Mouse (Mus musculus): ENCODE measurements around the gene Agrn. TPM values are rescaled to one million over a fixed set of nuclear protein-coding genes. Genes with fewer than 3 reads are reported as not detected.
A peak's percentile ranks its signal among the peaks of the same experiment; 100 is the strongest.

Gene Agrn
- total RNA-seq, 2 experiments from 2014 or later, result 31.4 to 40.8 TPM

DNA sequence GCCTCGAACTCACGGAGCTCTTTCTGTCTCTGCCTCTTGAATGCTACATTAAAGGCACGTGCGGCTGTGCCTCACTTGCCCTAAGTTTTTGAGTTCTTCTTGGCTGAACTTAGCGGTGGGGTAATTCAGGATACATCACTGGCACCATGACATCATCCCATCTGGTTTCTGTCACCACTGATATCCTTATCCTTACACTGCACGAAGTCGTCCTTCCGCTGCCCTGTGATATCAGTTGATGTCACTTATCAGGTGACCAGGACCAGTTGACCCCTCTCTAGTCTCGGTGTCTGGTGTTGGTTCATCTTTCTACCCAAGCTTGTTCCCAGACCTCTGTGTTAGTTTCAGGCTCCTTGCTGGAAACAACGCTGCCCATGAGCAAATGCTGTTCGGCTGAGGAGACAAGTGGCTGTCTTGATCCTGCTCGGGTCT lies 5.2 kb upstream of the Agrn start:
- no peak for DNase-seq

DNA sequence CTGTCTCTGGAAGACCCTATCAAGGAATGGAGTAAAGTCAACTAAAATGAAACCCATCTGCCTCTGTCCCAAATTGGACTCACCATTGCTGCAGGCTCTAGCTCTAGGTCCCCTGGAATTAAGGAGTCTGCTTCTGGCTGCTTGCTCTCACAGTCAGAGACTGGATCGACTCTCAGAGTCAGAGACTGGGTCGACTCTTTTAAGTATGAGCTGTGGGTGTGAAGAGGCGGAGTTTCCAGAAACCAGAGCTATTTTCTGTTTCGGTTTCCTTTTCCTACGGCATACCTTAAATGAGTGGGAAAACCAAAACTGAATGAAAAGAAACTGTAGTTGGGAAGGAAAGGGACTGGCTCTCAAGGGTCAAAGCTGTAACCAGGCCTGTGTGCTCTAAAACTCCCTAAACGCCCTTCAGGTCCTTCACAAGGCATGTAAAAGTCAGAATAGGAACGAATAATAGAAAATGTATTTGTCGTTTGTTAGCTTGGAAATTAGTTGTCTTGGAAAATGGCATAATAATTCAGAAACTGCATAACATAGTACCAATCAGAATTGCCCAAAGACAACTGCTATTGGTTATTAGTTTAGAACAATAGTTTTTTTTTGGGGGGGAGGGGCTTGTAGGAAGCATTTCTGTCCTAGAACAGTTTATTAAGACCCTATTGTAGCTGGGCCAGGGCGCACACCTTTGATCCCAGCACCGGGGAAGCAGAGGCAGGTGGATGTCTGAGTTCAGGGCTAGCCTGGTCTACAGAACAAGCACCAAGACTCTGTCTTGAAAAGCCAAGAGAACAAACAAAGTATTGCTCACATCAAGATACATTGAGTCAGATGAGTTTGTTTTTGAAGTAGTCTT lies 3.6 kb upstream of the Agrn start, which contains the start of gene Isg15:
Gene Isg15, minus strand, starts transcription at position 196 of the 853 bp plus-strand sequence.
- no peak for DNase-seq

DNA sequence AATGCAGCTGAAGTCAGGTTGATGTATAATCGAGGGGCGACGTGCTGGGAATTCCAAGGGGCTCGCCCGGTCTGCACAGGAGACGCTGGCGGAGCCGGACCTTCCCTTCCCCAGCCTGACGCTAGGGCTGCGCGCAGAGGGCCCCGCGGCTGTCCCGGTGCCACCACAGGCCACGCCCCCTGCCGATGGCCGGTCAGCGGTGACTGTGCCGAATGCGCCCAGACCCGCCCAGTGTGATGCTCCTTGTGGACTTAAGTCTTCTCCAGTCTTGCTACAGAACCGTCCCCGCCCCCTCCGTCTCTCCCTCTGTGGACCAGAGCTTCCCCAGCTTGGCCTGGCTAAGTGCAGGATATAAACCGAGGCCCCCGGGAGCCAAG lies 529 bp upstream of the Agrn start:
- DNase-seq, result peak; percentile 92

DNA sequence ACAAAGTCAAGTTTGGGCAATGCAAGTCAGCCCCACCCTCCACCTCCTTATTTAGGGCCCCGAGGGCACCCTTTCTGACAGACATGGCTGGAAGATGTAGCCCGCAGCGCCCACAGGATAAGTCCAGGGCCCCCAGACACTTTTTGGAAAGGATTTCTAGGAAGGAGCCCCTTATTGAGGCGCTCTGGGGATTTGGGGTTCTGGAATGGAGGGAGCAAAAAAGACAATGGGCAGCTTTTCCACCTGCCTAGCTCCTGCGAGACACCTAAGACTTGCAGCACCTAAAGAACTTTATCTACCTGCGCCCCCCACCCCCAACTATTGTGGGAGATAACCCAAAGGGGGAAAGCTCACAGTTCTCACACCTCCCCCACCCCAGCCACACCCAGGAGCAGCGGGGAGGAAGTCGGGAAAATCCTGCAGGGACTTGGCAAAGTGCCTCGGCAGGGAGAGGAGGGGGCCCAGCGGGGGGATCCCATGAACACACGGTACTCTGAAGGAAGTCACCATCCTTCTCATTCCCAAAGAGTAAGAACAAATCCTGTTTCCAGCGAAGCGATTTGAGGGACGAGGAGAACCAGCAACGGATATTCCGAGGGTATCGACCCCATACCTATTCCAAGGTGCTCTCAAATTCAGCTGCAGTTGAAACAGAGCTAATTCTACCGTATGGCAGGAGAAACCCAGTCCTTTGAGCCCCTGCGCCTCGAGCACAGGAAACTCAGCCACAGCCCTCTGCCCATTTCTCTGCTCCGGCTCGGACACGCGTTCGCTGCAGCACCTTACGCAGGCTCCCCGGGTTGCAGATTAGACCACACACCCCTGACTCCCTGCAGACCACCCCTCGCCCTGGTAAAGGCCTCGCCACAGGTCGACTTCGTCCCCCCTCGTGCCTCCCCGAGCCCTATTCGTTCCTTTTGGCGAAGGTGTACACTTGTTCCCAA lies 1.1 kb downstream of the Agrn start:
- peak; percentile 52 for DNase-seq

DNA sequence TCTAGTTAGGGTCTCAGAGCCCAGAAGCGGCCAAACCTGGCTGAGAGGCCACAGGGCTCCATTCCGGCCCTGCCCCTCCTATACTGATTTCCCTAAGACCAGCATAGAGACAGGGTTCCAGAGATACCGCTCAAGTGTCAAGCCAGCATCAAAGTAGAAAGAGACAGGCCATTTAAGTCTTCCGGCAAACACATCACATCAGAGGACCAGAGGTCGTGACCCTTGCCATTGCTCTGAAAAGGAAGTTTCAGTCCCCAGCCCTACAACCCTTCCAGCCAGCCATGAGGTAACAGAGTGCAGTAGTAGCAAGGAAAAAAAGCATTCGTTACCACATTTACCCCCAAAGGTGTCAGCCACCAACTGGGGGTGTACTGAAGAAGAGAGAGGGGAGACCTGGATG lies 2.9 kb downstream of the Agrn start:
- DNase-seq, result no peak

DNA sequence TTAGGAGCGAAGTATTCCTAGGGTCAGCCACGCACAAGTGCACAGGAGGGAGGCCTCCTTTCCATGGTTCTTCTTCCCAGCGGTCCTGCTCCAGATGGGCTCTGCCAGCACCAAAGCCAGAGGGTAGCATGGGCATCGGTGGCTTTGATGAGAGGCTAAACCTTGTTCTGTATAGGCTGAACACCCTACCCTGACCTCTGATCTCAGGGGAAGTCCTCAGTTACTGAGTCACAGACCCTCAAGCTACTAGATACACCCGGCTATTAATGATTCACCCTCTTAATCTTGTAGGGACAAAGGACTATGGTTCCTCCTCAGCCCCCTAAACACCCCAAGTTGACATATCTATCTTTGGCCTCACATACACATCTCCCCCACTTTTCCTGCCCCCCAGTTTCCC lies 3.4 kb downstream of the Agrn start:
- DNase-seq, result no peak

DNA sequence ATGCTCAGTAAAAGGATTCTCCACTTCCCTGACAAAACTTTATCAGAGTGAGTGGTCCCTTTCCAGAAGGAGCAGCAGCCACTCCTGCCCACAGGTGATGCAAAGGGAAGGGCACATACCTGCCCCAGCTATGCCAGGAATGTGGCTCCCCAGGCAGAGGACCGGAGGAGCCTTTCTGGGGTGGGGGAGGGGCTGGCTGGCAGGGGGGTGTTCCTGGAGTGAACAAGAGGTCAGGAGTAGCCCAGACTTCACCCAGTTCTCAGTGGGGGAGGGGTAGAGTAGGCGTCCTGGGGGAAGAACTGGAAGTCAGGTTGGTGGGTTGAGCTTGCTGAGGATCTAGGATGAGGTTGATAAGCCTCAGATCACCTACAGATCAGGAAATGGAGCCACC lies 4.1 kb downstream of the Agrn start:
- DNase-seq, result no peak

DNA sequence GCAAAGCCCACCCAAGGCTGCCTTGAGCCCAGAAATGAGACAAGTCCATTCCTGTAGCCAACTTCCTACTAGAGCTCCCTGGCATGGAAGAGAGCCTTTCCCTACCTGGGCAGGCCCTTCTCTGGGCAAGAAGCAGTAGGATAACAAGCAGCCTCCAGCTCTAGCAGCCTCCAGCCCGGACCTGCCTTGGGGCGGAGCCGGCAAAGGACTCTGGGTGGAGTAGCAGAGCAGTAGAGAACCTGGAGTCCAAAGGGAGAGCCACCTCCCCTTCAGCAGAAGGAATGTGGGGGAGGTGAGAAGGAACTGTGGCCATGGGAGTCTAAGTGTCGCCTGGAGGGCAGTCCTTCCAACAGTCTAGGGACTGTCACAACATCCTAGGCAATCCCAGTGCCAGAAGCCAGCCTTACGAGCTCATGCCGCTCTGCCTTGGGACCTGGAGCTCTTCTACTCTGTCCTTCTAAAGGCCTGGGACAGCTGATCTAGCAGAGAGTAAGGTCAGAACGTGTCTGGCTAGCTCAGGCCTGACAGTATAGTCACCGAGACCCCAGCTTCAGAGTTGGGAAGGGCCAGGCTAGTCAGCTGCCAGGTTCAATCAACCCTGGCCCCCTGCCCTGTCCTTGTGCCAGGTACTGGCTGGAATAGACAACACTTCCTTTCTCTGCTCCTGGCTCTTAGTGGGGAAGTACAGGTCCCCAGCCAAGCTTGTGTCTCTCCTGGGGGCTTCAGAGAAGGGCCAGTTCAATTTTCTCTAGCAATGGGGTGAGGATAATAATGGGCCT lies 4.7 kb downstream of the Agrn start:
- DNase-seq, result no peak

DNA sequence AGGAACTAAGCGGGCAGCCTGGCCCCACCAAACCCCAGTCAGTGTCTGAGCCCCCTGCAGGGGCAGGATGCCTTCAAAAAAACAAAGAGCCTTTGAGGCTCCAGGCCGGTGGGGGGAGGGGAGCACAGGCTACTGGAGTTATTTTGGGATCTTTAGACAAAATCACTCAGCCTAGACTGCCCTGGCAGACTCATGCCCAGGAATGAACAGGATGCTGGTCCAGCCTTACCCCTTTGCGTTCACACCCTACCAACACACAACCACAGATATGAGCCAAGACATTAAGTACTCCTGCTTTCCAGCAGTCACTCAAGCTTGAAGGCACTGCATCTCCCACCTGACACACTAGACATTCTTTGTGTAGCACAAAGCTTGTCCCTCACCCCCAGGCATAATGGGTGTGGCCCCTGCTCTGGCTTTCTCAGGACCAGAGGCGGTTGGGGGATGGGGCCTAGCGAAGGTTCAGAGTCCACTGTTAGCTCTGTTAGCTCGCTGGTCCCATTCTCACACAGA lies 8.4 kb downstream of the Agrn start:
- DNase-seq, result no peak

DNA sequence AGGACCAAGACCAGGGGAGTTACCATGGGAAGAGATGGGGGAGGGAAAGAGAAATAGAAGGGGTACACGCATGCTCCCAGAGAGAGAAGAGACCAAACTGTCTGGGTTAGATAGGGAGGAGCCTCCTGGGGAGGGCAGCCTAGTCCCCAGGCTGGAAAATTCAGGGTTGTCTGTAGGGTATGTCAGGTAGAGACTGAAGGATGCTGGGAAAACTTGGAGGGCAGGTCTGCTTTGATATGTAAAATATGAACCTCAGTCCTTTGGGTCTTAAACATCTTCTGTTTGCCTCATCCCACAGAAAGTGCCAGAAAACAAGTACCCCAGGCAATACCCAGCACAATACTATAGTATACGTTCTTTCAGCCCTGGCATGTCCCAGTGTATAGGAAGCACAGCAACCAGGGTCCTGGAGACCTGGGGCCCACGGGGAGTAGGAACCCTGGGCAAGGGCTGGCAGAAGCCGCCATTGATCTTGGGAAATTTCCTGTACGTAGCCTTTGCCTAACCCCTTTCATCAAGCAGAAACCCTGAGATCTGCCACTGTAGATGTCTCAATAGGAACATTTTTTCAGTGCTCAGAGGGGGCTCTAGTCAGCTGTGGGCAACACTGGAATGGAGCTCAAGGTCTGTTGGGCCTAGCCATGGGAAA lies 9.0 kb downstream of the Agrn start:
- no peak for DNase-seq

DNA sequence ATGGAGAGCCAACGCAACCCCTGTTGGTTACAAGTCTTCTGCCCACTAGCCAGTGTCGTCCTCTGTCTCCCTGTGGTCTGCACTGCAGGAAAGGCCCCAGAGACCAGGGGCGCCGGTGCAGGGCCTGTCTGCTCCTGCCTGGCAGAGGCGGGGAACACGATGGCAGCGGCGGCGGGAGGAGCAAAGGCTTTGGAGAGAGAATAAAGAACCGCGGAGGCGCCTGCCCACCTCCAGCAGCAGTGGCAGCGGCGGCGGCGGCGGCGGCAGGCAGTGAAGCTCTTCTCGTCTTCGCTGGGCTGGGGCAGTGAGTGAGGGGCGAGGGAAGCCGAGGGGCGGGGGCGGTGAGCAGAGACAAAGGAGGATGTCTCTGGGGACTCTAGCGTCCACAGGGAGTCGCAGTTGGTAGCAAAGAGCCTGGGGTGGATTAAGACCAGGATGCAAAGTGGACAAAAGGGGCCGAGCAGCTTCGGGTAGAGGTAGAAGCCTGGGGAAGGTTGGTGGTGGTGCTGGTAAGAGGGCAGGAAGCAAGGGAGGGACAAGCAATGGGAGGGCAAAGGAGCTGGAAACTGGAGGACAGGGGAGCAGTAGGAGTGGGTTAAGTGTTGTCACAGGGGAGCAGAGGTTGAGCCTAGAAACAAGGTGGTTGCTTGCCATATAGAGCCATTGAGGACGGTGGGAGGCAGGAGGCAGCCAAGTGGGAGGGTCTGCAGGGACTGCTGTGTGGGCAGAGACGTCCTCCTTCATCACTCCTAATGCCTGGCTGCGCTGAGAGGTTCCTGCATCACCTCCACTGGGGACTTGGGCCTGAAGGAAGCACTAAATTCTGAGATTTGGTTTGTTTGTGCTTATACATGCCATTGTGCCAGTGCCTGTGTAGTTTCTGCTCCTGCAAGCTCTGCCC lies 11.1 kb downstream of the Agrn start:
- DNase-seq, result no peak

DNA sequence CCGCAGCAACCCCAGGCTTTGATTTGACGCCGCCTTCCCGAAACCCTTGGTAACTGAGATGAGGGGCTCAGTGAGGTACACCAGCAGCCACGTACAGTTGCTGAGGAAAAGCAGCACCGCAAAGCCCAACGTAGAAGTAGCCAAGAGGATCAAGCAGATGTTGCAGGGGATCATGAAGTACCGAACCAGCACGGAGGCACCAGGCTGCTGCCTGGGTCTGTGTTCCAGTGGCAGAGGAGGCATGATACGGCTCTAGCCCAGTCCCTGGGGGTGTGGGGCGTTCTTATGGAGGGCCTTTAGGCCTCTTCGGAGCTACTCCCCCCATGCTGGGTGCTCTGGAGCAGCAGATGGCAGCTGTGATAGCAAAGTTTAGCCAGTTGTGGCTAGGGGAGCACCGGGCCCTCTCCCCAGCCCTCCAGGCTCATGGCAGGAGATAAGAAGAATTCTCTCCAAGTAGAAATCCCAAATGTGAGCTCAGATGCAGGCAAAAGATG lies 11.8 kb downstream of the Agrn start:
- no peak for DNase-seq

DNA sequence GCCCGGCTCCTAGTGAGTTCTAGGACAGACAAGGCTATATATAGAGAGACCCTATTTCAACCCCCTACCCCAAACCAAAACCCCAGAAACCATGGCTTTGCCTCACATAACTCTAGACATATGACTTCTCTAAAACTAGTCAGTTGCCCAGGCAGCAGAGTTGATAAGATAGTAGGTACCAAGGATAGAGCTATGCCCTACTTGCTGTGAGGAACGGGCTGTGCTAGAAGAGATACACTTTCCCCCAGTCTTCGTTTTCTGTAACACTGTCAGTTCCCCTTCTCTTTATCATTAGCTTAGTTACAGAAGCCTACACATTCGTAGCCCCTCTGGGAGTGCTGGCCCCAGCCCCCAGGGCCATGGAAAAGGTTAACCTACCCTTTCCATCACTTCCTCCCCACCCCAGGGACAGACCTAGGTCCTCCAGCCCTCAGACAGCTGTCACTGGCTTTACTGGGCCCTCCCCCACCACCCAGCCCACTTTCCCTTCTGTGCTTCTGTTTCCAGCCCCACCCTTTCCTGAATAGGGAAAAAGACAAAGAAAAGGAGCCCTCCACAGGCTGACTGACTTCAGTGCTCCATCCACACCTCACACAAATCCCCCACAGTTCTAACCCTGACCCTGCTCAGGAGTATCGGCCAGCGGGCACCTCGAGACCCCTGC lies 12.9 kb downstream of the Agrn start:
- DNase-seq, result no peak

DNA sequence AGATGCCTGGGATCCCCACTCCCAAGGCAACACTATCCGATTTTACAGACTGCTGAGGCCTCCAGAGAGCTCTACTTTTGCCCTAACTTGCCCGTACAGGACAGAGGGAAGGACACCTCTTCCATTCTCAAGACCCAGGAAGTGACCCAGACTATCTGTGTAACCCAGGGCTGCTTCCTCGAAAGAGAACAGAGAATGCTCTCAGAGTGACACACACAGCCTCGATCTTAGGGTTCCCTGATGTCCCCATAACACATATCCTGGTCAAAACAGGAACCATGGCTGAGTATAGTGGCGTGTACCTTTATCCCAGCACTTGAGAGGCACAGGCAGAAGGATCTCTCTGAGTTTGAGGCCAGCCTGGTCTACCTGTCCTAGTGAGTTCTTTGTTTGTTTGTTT lies 13.5 kb downstream of the Agrn start:
- no peak for DNase-seq

DNA sequence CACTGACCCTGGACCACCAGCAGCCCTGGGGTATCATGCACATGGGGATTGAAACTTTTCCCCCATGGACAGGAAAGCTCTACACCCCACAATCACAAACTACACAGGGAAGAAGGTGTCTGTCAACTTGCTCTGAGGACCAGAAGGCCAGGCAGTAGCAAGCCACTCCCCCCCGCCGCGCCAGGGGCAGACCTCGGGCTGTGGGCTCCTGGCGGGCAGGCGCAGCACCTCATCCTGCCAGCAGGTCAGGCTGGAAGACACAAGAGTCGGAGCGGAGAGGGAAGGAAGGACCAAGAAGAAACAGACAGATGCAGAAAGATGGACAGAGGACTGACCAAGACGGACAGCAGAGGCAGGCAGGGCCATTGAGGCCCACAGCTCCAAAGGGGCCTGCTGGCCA lies 19.7 kb downstream of the Agrn start:
- no peak for DNase-seq

DNA sequence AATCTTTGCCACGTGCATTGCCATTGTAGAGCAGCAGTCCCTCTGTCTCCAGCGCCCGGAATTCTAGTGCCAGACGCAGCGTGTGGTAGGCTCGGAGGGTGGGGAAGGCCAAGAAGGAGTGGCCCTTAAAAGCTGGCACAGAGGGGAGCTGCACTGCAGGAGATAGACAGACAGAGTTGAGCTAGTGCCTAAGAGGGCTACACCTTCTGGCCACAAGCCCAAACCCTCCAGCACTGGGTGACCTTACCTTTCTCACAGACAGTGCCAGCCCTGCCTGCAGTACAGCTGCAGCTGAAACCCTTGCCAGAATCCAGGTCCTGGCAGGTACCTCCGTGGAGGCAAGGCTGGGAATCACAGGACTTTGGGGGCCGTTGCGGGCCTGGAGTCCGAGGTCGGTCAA lies 25.5 kb downstream of the Agrn start:
- DNase-seq, result no peak

DNA sequence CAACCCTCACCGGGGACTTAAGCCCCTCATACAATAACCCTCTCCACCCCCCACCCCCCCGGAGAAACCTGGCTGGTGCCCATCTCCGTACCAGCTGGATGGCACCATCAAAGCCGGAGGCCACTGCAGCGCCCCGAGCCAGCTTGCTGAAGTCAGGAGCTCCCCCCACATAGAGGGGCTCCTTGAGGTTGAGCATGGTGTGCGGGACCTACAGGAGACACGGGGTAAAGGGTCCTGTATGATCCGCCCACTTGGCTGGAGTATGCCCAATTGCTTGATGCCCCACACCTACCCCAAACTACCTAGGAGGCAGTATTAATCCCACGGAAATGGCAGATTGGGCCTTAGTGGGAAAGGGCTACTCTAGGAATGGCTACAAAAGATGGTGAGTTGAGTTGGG lies 28.2 kb downstream of the Agrn start:
- no peak for DNase-seq

DNA sequence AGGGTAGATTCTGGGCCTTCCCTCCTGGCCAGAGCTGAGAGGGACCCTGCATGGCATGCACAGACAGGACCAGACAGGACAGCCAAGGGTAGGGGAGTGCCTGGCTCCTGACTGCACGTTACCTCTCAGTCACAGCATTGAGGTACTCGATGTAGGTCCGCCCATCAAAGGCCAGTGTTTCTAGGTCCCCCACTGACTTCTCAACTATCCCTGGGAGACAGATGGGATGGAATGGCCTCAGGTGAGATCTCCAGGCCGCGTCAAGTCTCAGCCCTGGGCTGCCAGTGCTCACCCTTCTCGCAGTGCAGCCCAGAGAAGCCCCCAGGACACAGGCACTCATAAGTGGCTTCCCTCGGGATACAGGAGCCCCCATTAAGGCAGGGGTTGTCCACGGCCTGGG lies 28.7 kb downstream of the Agrn start:
- DNase-seq, result no peak

DNA sequence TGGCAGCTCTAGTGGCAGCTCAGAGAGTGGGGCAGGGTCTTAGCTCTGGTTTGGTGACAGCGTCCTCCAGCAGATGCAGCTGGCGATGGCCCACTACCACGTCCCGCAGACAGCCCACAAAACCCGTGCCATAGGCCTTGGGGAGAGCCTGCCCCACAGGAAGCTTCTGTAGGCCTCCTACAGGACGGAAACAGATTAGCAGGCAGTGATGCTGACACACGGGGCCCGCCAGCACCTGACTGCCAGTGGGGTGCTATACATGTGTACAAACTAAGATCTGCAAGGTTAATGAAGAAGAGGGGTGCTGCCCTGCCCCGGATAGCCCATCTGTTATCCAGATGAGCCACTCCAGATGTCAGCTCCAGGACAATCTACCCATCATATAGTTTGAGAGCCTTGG lies 30.8 kb downstream of the Agrn start:
- no peak for DNase-seq

DNA sequence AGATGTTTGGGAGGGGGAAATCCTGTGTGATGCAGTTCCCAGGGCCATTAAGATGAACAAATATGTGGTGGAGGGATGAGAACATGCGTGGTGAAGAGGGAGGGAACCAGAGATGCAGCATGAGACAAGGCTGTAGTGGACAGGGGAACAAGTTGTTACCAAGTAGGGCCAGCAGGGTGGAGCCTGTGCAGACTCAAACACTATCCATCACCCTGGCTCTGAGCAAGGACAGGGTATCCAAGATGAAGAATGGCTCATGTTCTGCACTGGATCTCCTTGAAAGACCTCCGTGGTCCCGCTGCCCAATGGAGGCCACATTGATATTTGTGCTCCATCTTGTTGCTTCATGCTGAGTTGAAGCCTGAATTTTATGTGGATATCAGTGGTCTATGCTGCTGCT lies 42.5 kb downstream of the Agrn start:
- DNase-seq, result peak; percentile 1
